Mouse (Mus musculus) intestine, embryonic 15.5 days (tissue): ENCODE data around the gene Gucy2g. TPM values are rescaled to one million over a fixed set of nuclear protein-coding genes. Genes with fewer than 3 reads are reported as not detected.

Source experiments
- ATAC-seq: fragments of 200-750 bp; cut with Nextera tagmentation; 2 replicates; pipeline ENCODE4 v1.8.0; 2017; ENCODE audit warnings: moderate TSS enrichment, moderate library complexity
- H3K27ac ChIP-seq: fragments of 300-500 bp; sonication (generic); 2 replicates; pipeline ENCODE4 v1.5.1; 2015; ENCODE audit warnings: mild to moderate bottlenecking, inconsistent platforms
- H3K27me3 ChIP-seq: fragments of 300-500 bp; sonication (generic); replicated peaks from 2 replicates; pipeline ENCODE4 v1.6.1; 2015; ENCODE audit warnings: inconsistent platforms
- H3K36me3 ChIP-seq: fragments of 300-500 bp; sonication (generic); 2 replicates; pipeline ENCODE4 v1.6.1; 2015; ENCODE audit warnings: inconsistent platforms
- H3K4me1 ChIP-seq: fragments of 300-500 bp; sonication (generic); replicated peaks from 2 replicates; pipeline ENCODE4 v1.6.1; 2015; ENCODE audit warnings: inconsistent platforms
- H3K4me2 ChIP-seq: fragments of 300-500 bp; sonication (generic); replicated peaks from 2 replicates; pipeline ENCODE4 v1.6.1; 2015; ENCODE audit warnings: mild to moderate bottlenecking, inconsistent platforms
- H3K4me3 ChIP-seq: fragments of 300-500 bp; sonication (generic); replicated peaks from 2 replicates; pipeline ENCODE4 v1.5.1; 2015; ENCODE audit warnings: inconsistent platforms
- H3K9ac ChIP-seq: fragments of 300-500 bp; sonication (generic); 2 replicates; pipeline ENCODE4 v1.6.1; 2015; ENCODE audit warnings: inconsistent platforms
- H3K9me3 ChIP-seq: fragments of 300-500 bp; sonication (generic); 2 replicates; pipeline ENCODE4 v1.6.1; 2016; ENCODE audit warnings: inconsistent platforms
- WGBS: fragments of 180-500 bp; shearing (Covaris S2); methylation state at CpG from one replicate; pipeline ENCODE4 v1.1.7; 2015; 5-methylcytosine and 5-hydroxymethylcytosine counted together
- polyA plus RNA-seq: library from polyadenylated mRNA; unstranded; fragments of >200 nt; fragmentation: Nextera tagmentation; extraction: Ambion mirVana; gene quantifications from 2 replicates; pipeline ENCODE4 v1.2.1, GENCODE M21; 2015

Gucy2g gene
- not detected in 2 replicates for polyA plus RNA-seq

- Histone ChIP-seq H3K27ac (no peak within 1 kb of the TSS), H3K4me2 (no peak within 1 kb of the TSS), H3K9ac (no peak within 1 kb of the TSS), H3K27me3 (no peaks in the 10 kb centered on the region), H3K9me3 (no peaks in the 10 kb centered on the region), H3K4me1 (peaks cover 7% of the 10 kb centered on the region), H3K4me3 (no peak within 1 kb of the TSS), H3K36me3 (no peaks in the 10 kb centered on the region)
- no peak for ATAC-seq
- 85% methylated on average over 6 of the region's 6 CpGs for whole genome bisulfite sequencing
These were observed at the start of gene Gucy2g for GRCm38 (mm10) chr19:55241186-55241645. Gene Gucy2g (minus strand): TSS chr19:55241236.

DNA sequence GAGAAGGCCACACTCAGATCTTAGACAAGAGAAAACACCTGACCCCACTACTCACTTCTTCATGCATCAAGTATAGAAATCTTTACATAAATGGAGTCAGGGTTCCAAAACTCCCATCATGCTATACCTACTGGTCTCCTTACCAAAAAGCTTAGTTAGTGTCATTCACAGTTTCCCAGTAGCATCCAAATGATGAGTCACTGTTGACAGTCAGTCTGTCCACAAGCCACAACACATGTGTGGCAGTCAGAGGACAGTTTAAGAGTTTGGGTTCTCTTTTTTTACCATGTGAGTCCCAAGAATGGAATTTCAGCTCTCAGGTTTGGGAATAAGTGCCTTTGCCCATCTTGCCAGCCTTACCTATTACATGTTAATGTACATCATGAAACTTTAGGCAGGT, 47.9 kb upstream of the Gucy2g start:
- Histone ChIP-seq H3K4me1 (no peaks in the 10 kb centered on the region), H3K36me3 (peaks cover 18% of the 10 kb centered on the region), H3K9me3 (no peaks in the 10 kb centered on the region), H3K27ac (no peak overlapping the region), H3K4me2 (no peak overlapping the region), H3K27me3 (no peaks in the 10 kb centered on the region), H3K4me3 (no peak overlapping the region), H3K9ac (no peak overlapping the region)
- no peak for ATAC-seq

- Histone ChIP-seq H3K9me3 (no peaks in the 10 kb centered on the region), H3K4me3 (no peak overlapping the region), H3K36me3 (peaks cover 18% of the 10 kb centered on the region), H3K4me1 (no peaks in the 10 kb centered on the region), H3K27ac (no peak overlapping the region), H3K9ac (no peak overlapping the region), H3K27me3 (no peaks in the 10 kb centered on the region), H3K4me2 (no peak overlapping the region)
- WGBS, result 90% methylated on average over 4 of the region's 4 CpGs
- ATAC-seq, result no peak
These were observed 45.0 kb upstream of the Gucy2g start for GRCm38 (mm10) chr19:55286034-55286433.

DNA sequence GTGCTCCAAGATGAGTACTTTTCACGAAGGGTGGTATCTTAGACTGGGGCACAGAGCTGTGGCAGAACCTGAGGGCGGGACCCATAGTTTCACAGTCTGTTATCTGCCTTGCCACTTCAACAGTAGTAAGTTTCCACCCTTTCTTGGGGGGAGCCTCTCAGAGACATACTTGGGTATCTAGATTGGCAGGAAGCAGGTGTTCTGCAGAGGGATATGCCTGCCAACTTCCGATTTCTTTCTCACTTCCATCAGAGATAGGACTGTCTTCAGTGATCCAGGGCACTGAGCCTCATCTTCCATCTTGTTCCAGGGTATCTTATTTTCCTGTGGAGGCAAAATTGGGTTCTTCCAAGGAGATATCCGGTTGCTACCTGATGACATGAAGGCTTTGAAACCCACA, 43.1 kb upstream of the Gucy2g start:
- Histone ChIP-seq H3K9me3 (no peaks in the 10 kb centered on the region), H3K4me3 (no peak overlapping the region), H3K27ac (no peak overlapping the region), H3K36me3 (peaks cover 18% of the 10 kb centered on the region), H3K4me2 (no peak overlapping the region), H3K9ac (no peak overlapping the region), H3K27me3 (no peaks in the 10 kb centered on the region), H3K4me1 (no peaks in the 10 kb centered on the region)
- no peak; the same call in 1 of the 2 replicates for ATAC-seq
- 89% methylated on average over 4 of the region's 4 CpGs for WGBS

DNA sequence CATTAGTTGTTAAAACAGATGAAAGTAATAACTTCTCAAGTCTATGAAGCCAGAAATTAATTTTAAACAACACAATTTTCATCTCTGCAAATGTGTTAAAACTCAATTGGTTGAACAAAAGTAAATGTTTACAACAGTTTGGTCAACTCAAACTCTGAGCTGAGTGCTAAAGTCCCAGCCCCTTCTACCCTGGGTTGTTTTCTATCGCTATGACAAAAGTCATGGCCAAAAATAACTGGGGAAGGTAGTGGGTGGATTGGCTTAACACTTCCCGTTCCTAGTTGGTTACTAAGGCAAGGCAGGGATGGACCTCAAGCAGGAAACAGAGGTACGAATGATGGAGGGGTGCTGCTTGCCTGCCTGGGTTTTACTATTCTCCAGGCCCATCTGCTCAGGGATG, 35.7 kb upstream of the Gucy2g start:
- no peaks in the 10 kb centered on the region for H3K9me3 ChIP-seq
- no peak overlapping the region for H3K27ac ChIP-seq
- no peaks in the 10 kb centered on the region for H3K4me1 ChIP-seq
- ATAC-seq, result no peak
- 81% methylated on average over 3 of the region's 3 CpGs for WGBS
- H3K36me3 ChIP-seq, result peaks cover 5% of the 10 kb centered on the region; the same call in 1 of the 2 replicates
- H3K9ac ChIP-seq, result no peak overlapping the region
- H3K4me2 ChIP-seq, result no peak overlapping the region
- H3K27me3 ChIP-seq, result no peaks in the 10 kb centered on the region
- H3K4me3 ChIP-seq, result no peak overlapping the region

GRCm38 (mm10) chr19:55276100-55276499, 35.1 kb upstream of the Gucy2g start:
- no peaks in the 10 kb centered on the region for H3K4me1 ChIP-seq
- no peak overlapping the region for H3K27ac ChIP-seq
- H3K9ac ChIP-seq, result no peak overlapping the region
- whole genome bisulfite sequencing, result 82% methylated on average over 4 of the region's 4 CpGs
- H3K36me3 ChIP-seq, result peaks cover 5% of the 10 kb centered on the region; the same call in 1 of the 2 replicates
- H3K9me3 ChIP-seq, result no peaks in the 10 kb centered on the region
- no peak for ATAC-seq
- no peaks in the 10 kb centered on the region for H3K27me3 ChIP-seq
- no peak overlapping the region for H3K4me2 ChIP-seq
- no peak overlapping the region for H3K4me3 ChIP-seq

DNA sequence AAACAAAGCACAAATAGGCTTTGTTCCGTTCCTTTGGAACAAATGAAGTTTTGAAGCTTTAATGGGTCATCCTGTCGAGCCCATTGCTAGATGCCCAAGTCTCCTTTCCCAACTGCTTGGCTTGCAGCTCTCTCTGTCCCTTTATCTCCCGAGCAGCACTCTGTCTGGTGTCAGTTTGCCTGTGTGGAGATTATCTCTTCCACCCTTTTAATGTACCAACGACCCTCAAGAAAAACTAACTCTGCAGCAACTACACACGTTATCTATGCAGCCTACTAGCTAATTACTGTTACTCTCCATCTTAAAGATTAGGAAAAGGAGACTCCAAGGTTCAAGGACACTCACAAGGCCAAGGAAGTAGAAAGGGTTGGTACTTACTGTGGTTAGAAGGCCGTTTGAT, 32.3 kb upstream of the Gucy2g start:
- no peak for ATAC-seq
- no peaks in the 10 kb centered on the region for H3K9me3 ChIP-seq
- H3K4me1 ChIP-seq, result 0 out of 2 replicates have a peak, but pooled peaks cover 8% of the 10 kb centered on the region
- H3K4me2 ChIP-seq, result no peak overlapping the region
- H3K4me3 ChIP-seq, result no peak overlapping the region
- peaks cover 3% of the 10 kb centered on the region; the same call in 1 of the 2 replicates for H3K36me3 ChIP-seq
- H3K9ac ChIP-seq, result no peak overlapping the region
- H3K27me3 ChIP-seq, result no peaks in the 10 kb centered on the region
- WGBS, result 72% methylated on average over 6 of the region's 6 CpGs
- no peak overlapping the region for H3K27ac ChIP-seq

DNA sequence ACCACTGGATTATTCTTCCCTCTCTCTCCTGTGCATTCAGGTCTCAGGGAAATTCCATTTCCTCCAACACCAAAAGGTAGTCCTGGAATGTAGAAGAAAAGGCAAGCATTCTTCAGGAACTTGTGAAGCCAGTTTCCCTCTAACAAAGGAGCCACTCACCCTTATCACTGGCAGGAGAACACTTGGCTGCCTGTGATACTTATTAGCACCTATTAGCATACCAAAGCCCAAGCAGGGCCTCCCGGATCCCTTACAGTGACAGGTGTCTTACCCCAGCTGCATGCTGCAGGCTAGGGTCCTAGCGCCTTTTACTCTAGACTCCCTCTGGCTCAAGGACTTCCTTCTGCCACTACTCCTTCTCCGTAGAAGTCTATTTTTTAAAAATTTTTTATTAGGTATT, 30.4 kb upstream of the Gucy2g start:
- Histone ChIP-seq H3K4me1 (peaks cover 12% of the 10 kb centered on the region; the same call in 1 of the 2 replicates), H3K9me3 (no peaks in the 10 kb centered on the region), H3K4me2 (no peak overlapping the region), H3K27me3 (no peaks in the 10 kb centered on the region), H3K4me3 (no peak overlapping the region), H3K27ac (no peak overlapping the region; the same call in 1 of the 2 replicates), H3K9ac (no peak overlapping the region), H3K36me3 (peaks cover 3% of the 10 kb centered on the region; the same call in 1 of the 2 replicates)
- WGBS, result 39% methylated on average over 3 of the region's 3 CpGs
- ATAC-seq, result peak; percentile 61

DNA sequence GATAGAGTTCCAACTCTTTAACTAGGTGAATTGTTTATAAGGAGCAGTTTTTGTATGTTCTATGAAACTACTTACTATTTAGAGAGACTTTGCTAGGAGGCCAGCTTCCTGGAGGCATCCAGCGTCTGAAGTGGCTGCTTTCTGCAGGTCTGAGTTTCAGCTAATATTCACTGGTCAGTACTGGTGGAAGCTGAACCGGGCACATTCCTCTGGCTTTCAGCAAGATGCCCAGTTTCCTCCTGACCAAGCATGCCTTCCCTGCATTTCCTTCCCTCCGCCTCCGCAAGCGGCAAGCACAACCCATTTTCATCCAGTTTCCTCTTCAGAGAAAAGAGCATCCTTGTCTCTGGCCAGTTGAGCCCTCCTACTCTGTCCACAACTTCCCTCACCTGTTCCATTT, 28.0 kb upstream of the Gucy2g start:
- Histone ChIP-seq H3K36me3 (peaks cover 3% of the 10 kb centered on the region; the same call in 1 of the 2 replicates), H3K27ac (peak overlapping the region; percentile 62; the same call in 1 of the 2 replicates), H3K4me2 (no peak overlapping the region), H3K27me3 (no peaks in the 10 kb centered on the region), H3K9ac (no peak overlapping the region), H3K4me1 (peaks cover 14% of the 10 kb centered on the region), H3K4me3 (no peak overlapping the region), H3K9me3 (no peaks in the 10 kb centered on the region)
- ATAC-seq, result no peak
- WGBS, result 87% methylated on average over 5 of the region's 5 CpGs

DNA sequence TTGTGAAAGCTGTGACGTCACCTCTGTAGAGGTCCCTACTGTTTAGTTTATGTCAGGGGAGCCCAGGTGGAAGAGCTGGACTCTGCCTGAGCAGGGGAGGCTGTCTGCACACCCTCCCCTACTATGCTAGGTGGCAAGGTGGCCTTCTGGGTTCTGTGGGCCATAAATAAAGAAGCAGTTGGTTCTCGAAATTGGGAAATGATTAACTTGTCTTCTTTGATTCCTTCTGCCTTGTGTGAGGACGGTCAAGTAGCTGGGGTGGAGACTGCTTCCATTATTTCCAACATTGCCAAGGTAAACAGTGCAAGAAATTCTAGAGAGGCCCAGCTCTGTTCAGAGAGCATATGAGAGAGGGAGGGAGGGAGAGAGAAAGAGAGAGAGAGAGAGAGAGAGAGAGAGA, 27.1 kb upstream of the Gucy2g start:
- 39% methylated on average over 3 of the region's 3 CpGs for WGBS
- H3K27ac ChIP-seq, result peak overlapping the region; percentile 62; the same call in 1 of the 2 replicates

DNA sequence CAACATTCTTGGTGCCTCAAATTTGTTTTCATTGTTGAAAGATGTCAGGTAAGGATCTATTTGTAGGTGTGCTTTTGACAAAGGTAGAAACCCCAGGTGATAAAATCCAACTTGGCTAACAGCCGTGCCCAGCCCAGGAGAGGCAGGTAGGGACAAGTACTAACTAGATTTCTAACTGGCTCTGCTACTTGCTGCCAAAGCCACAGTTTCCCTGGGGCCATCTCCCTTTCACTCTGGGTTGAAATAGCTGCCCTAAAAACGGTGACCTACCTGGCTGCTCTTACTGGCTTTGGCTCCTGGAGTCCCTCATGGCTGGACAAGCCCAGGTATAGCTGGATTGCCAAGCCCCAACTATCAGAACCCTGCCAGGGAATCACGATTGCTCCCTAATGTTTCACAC, 25.8 kb upstream of the Gucy2g start:
- ATAC-seq, result no peak
- Histone ChIP-seq H3K4me3 (no peak overlapping the region), H3K27me3 (no peaks in the 10 kb centered on the region), H3K9me3 (no peaks in the 10 kb centered on the region), H3K27ac (0 out of 2 replicates have a peak overlapping the region, but pooled peaks have one; percentile 29), H3K36me3 (no peaks in the 10 kb centered on the region), H3K9ac (no peak overlapping the region), H3K4me1 (peaks cover 14% of the 10 kb centered on the region), H3K4me2 (no peak overlapping the region)
- 84% methylated on average over 3 of the region's 3 CpGs for WGBS

More for the DNA sequence above, 27.1 kb upstream of the Gucy2g start:
- Histone ChIP-seq H3K36me3 (peaks cover 3% of the 10 kb centered on the region; the same call in 1 of the 2 replicates), H3K27me3 (no peaks in the 10 kb centered on the region), H3K9me3 (no peaks in the 10 kb centered on the region), H3K4me2 (no peak overlapping the region), H3K4me1 (peaks cover 14% of the 10 kb centered on the region), H3K4me3 (no peak overlapping the region), H3K9ac (no peak overlapping the region)
- peak; percentile 91 for ATAC-seq

GRCm38 (mm10) chr19:55265269-55265668, 24.2 kb upstream of the Gucy2g start:
- no peak for ATAC-seq

More at GRCm38 (mm10) chr19:55265269-55265668, 24.2 kb upstream of the Gucy2g start:
- WGBS, result 74% methylated on average over 3 of the region's 3 CpGs
- no peak overlapping the region for H3K4me2 ChIP-seq
- no peaks in the 10 kb centered on the region for H3K9me3 ChIP-seq
- no peak overlapping the region for H3K4me3 ChIP-seq
- no peaks in the 10 kb centered on the region for H3K27me3 ChIP-seq
- H3K36me3 ChIP-seq, result no peaks in the 10 kb centered on the region
- peaks cover 12% of the 10 kb centered on the region for H3K4me1 ChIP-seq
- no peak overlapping the region for H3K9ac ChIP-seq
- no peak overlapping the region for H3K27ac ChIP-seq
